Mouse (Mus musculus) thymus, adult 2 months (tissue): Measurements from ENCODE around the gene Palm2.

Source experiments
- CTCF ChIP-seq: fragments of 200-500 bp; IDR thresholded peaks from 2 replicates; pipeline ENCODE4 v1.5.1; 2012; ENCODE audit warnings: mild to moderate bottlenecking, control low read depth, low read length, moderate library complexity, borderline replicate concordance; ENCODE audit not compliant: control insufficient read depth, poor library complexity, insufficient read depth; ENCODE audit errors: extremely low read depth
- POLR2A ChIP-seq: fragments of 200-500 bp; IDR thresholded peaks from 2 replicates; pipeline ENCODE4 v1.6.1; 2012; ENCODE audit warnings: mild to moderate bottlenecking, low read length, control low read depth, moderate library complexity; ENCODE audit not compliant: control insufficient read depth, poor library complexity, insufficient read depth; ENCODE audit errors: extremely low read depth

- TF ChIP-seq POLR2A (no peak), CTCF (no peak)
These were observed 167.4 kb downstream of the Palm2 start for GRCm38 (mm10) chr4:57601458-57601835.
